Mouse (Mus musculus): ENCODE results near the gene Med12l. TPM values are rescaled to one million over a fixed set of nuclear protein-coding genes. Genes with fewer than 3 reads are reported as not detected.
"Not testable (repeated sequence)": the region's sequence is repeated elsewhere in the genome, so short reads cannot be mapped to it uniquely, and the experiment has no call there.

Med12l gene
- polyA plus RNA-seq, 1 experiment from 2014 or later, result 4.5 TPM

- Histone ChIP-seq H3K9me3 (replicated peaks; ENCODE audit: control insufficient read depth, low read length, poor library complexity, severe bottlenecking) (no peaks in the 10 kb centered on the region), H3K4me2 (ENCODE audit: low read length) (no peak overlapping the region), H3K9ac (ENCODE audit: low read depth, low read length) (no peak overlapping the region), H3K36me3 (ENCODE audit: control insufficient read depth, insufficient read depth, low read length) (no peaks in the 10 kb centered on the region), H3K4me3 (ENCODE audit: low read depth, low read length) (no peak overlapping the region), H3K4me1 (ENCODE audit: control insufficient read depth, insufficient read depth, low read length) (no peaks in the 10 kb centered on the region), H3K27ac (ENCODE audit: low read length) (no peak overlapping the region), H3K27me3 (ENCODE audit: control insufficient read depth, insufficient read depth, low read depth, low read length) (no peaks in the 10 kb centered on the region)
- 98% methylated on average over 2 of the region's 2 CpGs for WGBS
- no peak for ATAC-seq
These were observed 96.5 kb downstream of the Med12l start for GRCm38 (mm10) chr3:59102146-59102545.

GRCm38 (mm10) chr3:59104462-59104861 is 98.8 kb downstream of the Med12l start:
- Histone ChIP-seq H3K4me2 (ENCODE audit: low read length) (no peak overlapping the region), H3K9me3 (replicated peaks; ENCODE audit: control insufficient read depth, low read length, poor library complexity, severe bottlenecking) (no peaks in the 10 kb centered on the region), H3K36me3 (ENCODE audit: control insufficient read depth, insufficient read depth, low read length) (no peaks in the 10 kb centered on the region), H3K4me1 (ENCODE audit: control insufficient read depth, insufficient read depth, low read length) (no peaks in the 10 kb centered on the region), H3K4me3 (ENCODE audit: low read depth, low read length) (no peak overlapping the region), H3K9ac (ENCODE audit: low read depth, low read length) (no peak overlapping the region), H3K27ac (ENCODE audit: low read length) (no peak overlapping the region), H3K27me3 (ENCODE audit: control insufficient read depth, insufficient read depth, low read depth, low read length) (no peaks in the 10 kb centered on the region)
- no peak for ATAC-seq
- 81% methylated on average over 4 of the region's 4 CpGs for WGBS

GRCm38 (mm10) chr3:59107439-59107838 is 101.8 kb downstream of the Med12l start:
- WGBS, result 97% methylated on average over 4 of the region's 4 CpGs
- no peak for ATAC-seq

GRCm38 (mm10) chr3:59109834-59110233 is 104.2 kb downstream of the Med12l start:
- H3K9ac ChIP-seq (ENCODE audit: low read depth, low read length); H3K4me1 ChIP-seq (ENCODE audit: control insufficient read depth, insufficient read depth, low read length); ATAC-seq; H3K4me3 ChIP-seq (ENCODE audit: low read depth, low read length); H3K9me3 ChIP-seq (replicated peaks; ENCODE audit: control insufficient read depth, low read length, poor library complexity, severe bottlenecking); H3K36me3 ChIP-seq (ENCODE audit: control insufficient read depth, insufficient read depth, low read length); H3K27me3 ChIP-seq (ENCODE audit: control insufficient read depth, insufficient read depth, low read depth, low read length); H3K27ac ChIP-seq (ENCODE audit: low read length); H3K4me2 ChIP-seq (ENCODE audit: low read length): not testable (repeated sequence)
- 96% methylated on average over 3 of the region's 3 CpGs for WGBS

More at GRCm38 (mm10) chr3:59107439-59107838, 101.8 kb downstream of the Med12l start:
- no peaks in the 10 kb centered on the region for H3K27me3 ChIP-seq (ENCODE audit: control insufficient read depth, insufficient read depth, low read depth, low read length)
- no peak overlapping the region for H3K4me2 ChIP-seq (ENCODE audit: low read length)
- no peaks in the 10 kb centered on the region for H3K36me3 ChIP-seq (ENCODE audit: control insufficient read depth, insufficient read depth, low read length)
- no peak overlapping the region for H3K27ac ChIP-seq (ENCODE audit: low read length)
- H3K4me3 ChIP-seq (ENCODE audit: low read depth, low read length), result no peak overlapping the region
- no peaks in the 10 kb centered on the region for H3K9me3 ChIP-seq (replicated peaks; ENCODE audit: control insufficient read depth, low read length, poor library complexity, severe bottlenecking)
- H3K4me1 ChIP-seq (ENCODE audit: control insufficient read depth, insufficient read depth, low read length), result no peaks in the 10 kb centered on the region
- H3K9ac ChIP-seq (ENCODE audit: low read depth, low read length), result no peak overlapping the region

- H3K9me3 ChIP-seq (replicated peaks; ENCODE audit: control insufficient read depth, low read length, poor library complexity, severe bottlenecking), result no peaks in the 10 kb centered on the region
- H3K9ac ChIP-seq (ENCODE audit: low read depth, low read length), result no peak overlapping the region
- no peak for ATAC-seq
- no peaks in the 10 kb centered on the region for H3K4me1 ChIP-seq (ENCODE audit: control insufficient read depth, insufficient read depth, low read length)
- H3K4me3 ChIP-seq (ENCODE audit: low read depth, low read length), result no peak overlapping the region
- 85% methylated on average over 3 of the region's 3 CpGs for WGBS
- H3K27ac ChIP-seq (ENCODE audit: low read length), result no peak overlapping the region
- peaks cover 3% of the 10 kb centered on the region; the same call in 1 of the 2 replicates for H3K36me3 ChIP-seq (ENCODE audit: control insufficient read depth, insufficient read depth, low read length)
- H3K27me3 ChIP-seq (ENCODE audit: control insufficient read depth, insufficient read depth, low read depth, low read length), result no peaks in the 10 kb centered on the region
- no peak overlapping the region for H3K4me2 ChIP-seq (ENCODE audit: low read length)
These were observed 106.3 kb downstream of the Med12l start for GRCm38 (mm10) chr3:59111944-59112343.

GRCm38 (mm10) chr3:59113291-59113690 is 107.7 kb downstream of the Med12l start:
- not testable (repeated sequence) for H3K27me3 ChIP-seq (ENCODE audit: control insufficient read depth, insufficient read depth, low read depth, low read length); H3K36me3 ChIP-seq (ENCODE audit: control insufficient read depth, insufficient read depth, low read length); H3K4me2 ChIP-seq (ENCODE audit: low read length); H3K9me3 ChIP-seq (replicated peaks; ENCODE audit: control insufficient read depth, low read length, poor library complexity, severe bottlenecking); H3K27ac ChIP-seq (ENCODE audit: low read length); ATAC-seq; H3K4me1 ChIP-seq (ENCODE audit: control insufficient read depth, insufficient read depth, low read length); H3K4me3 ChIP-seq (ENCODE audit: low read depth, low read length); H3K9ac ChIP-seq (ENCODE audit: low read depth, low read length)
- WGBS, result 97% methylated on average over 4 of the region's 4 CpGs

- WGBS, result 86% methylated on average over 8 of the region's 8 CpGs
- no peak overlapping the region for H3K4me3 ChIP-seq (ENCODE audit: low read depth, low read length)
- H3K9me3 ChIP-seq (replicated peaks; ENCODE audit: control insufficient read depth, low read length, poor library complexity, severe bottlenecking), result no peaks in the 10 kb centered on the region
These were observed 108.4 kb downstream of the Med12l start for GRCm38 (mm10) chr3:59113973-59114517.

GRCm38 (mm10) chr3:59121067-59121730 is 115.6 kb downstream of the Med12l start:
- peak; percentile 49 for ATAC-seq
- Histone ChIP-seq H3K4me2 (ENCODE audit: low read length) (no peak overlapping the region), H3K9me3 (replicated peaks; ENCODE audit: control insufficient read depth, low read length, poor library complexity, severe bottlenecking) (no peaks in the 10 kb centered on the region), H3K27me3 (ENCODE audit: control insufficient read depth, insufficient read depth, low read depth, low read length) (no peaks in the 10 kb centered on the region), H3K4me1 (ENCODE audit: control insufficient read depth, insufficient read depth, low read length) (no peaks in the 10 kb centered on the region; the same call in 1 of the 2 replicates), H3K4me3 (ENCODE audit: low read depth, low read length) (no peak overlapping the region), H3K9ac (ENCODE audit: low read depth, low read length) (no peak overlapping the region), H3K27ac (ENCODE audit: low read length) (no peak overlapping the region), H3K36me3 (ENCODE audit: control insufficient read depth, insufficient read depth, low read length) (no peaks in the 10 kb centered on the region)
- 33% methylated on average over 7 of the region's 7 CpGs for WGBS

More at GRCm38 (mm10) chr3:59113973-59114517, 108.4 kb downstream of the Med12l start:
- no peaks in the 10 kb centered on the region for H3K4me1 ChIP-seq (ENCODE audit: control insufficient read depth, insufficient read depth, low read length)
- H3K36me3 ChIP-seq (ENCODE audit: control insufficient read depth, insufficient read depth, low read length), result peaks cover 3% of the 10 kb centered on the region; the same call in 1 of the 2 replicates
- no peaks in the 10 kb centered on the region for H3K27me3 ChIP-seq (ENCODE audit: control insufficient read depth, insufficient read depth, low read depth, low read length)
- no peak overlapping the region for H3K4me2 ChIP-seq (ENCODE audit: low read length)
- no peak overlapping the region for H3K9ac ChIP-seq (ENCODE audit: low read depth, low read length)
- no peak overlapping the region for H3K27ac ChIP-seq (ENCODE audit: low read length)
- ATAC-seq, result no peak

GRCm38 (mm10) chr3:59121780-59122449 is 116.3 kb downstream of the Med12l start:
- no peaks in the 10 kb centered on the region for H3K9me3 ChIP-seq (replicated peaks; ENCODE audit: control insufficient read depth, low read length, poor library complexity, severe bottlenecking)
- no peak overlapping the region for H3K4me2 ChIP-seq (ENCODE audit: low read length)
- no peaks in the 10 kb centered on the region; the same call in 1 of the 2 replicates for H3K4me1 ChIP-seq (ENCODE audit: control insufficient read depth, insufficient read depth, low read length)
- no peaks in the 10 kb centered on the region for H3K36me3 ChIP-seq (ENCODE audit: control insufficient read depth, insufficient read depth, low read length)
- no peak overlapping the region for H3K4me3 ChIP-seq (ENCODE audit: low read depth, low read length)
- H3K27ac ChIP-seq (ENCODE audit: low read length), result no peak overlapping the region
- H3K27me3 ChIP-seq (ENCODE audit: control insufficient read depth, insufficient read depth, low read depth, low read length), result no peaks in the 10 kb centered on the region
- WGBS, result 61% methylated on average over 7 of the region's 7 CpGs
- no peak for ATAC-seq
- no peak overlapping the region for H3K9ac ChIP-seq (ENCODE audit: low read depth, low read length)

Measured in midbrain, embryonic 16.5 days (tissue).